Mouse (Mus musculus): ENCODE results near the gene Ugt1a6b.
A peak's percentile ranks its signal among the peaks of the same experiment; 100 is the strongest.
"Not testable (repeated sequence)": the region's sequence is repeated elsewhere in the genome, so short reads cannot be mapped to it uniquely, and the experiment has no call there.

Gene Ugt1a6b

DNA sequence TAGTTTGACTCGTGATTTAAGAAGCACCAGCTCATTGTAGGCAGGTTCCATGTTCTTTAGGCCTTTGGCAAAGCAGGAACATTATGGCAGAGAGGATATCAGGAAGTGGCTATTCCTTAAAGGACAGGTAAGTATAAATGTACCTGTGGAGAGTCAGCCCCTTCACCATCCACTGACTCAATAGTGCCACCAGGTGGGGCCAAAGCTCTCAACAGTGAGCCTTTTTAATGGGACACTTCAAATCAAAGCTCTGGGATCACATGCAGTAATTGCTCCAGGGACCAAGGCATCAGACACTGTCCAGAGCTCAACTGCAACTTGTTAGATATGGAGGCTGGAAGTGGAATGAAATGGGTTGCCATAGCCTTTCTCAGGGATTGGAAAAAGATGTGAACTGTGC is 18.5 kb downstream of the Ugt1a6b start:
- DNase-seq (ENCODE audit: low spot score): not testable (repeated sequence)

DNA sequence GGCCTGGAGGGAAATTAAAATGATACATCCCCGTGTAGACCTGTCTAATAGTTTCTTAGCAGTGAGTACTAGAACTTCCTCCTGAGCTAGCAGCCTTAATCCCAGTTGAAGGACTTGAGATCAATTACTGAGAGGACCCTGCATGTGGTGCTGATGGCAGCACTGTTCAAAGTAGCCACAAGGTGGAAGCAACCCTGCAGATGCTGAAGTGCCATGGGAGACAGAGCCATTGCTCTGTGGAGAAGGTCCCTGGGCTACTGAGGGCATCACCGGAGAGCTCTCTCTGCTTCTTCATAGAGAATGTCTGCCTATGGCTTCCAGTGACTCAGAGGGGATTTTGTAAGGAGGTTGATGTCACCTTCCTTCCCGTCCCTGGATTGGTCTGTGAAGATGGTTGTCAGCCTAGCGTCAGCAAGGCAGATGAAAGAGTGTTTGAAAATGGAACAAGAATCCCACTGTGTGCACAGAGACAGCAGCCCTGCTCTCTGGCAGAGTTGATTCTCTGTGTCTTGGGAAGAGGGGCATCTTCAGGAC is 22.8 kb downstream of the Ugt1a6b start:
- DNase-seq (ENCODE audit: low spot score): not testable (repeated sequence)

GRCm38 (mm10) chr1:88129091-88129490 is 26.0 kb downstream of the Ugt1a6b start:
- DNase-seq (ENCODE audit: low spot score): not testable (repeated sequence)

- not testable (repeated sequence) for DNase-seq (ENCODE audit: low spot score)
Observed at GRCm38 (mm10) chr1:88130223-88130622, 27.2 kb downstream of the Ugt1a6b start.

GRCm38 (mm10) chr1:88133908-88134456 is 30.9 kb downstream of the Ugt1a6b start:
- no peak for DNase-seq (ENCODE audit: low spot score)

DNA sequence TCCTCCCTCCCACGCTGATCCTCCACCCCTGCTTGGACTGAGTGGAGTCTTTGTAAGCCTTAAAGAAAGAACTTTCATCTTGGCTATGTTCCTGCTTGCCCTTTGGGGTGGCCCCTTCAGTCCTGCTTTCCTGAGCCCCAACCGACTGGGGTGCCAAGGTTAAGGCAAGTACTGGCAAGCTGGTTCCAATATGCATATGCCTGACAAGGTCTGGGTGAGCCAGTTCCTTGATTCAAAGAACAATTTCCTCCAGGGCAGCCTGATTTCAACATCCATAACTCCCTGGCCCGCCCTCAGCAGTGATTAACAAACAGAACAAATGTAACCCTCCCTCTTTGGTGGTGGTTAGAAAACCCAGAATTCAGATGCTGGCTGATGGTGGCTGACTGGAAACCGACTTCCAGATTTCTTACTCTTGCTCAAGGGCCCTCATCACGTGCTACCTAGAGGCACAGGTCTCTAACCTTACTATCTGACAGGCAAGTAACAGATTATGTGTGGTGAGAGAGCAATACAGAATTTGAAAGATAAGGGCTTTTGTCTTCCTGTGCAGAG is 31.5 kb downstream of the Ugt1a6b start, which contains the start of gene Ugt1a6a:
Ugt1a6a (plus strand) TSS at position 353 of the 555 bp plus-strand sequence.
- DNase-seq (ENCODE audit: low spot score): peak; percentile 41

DNA sequence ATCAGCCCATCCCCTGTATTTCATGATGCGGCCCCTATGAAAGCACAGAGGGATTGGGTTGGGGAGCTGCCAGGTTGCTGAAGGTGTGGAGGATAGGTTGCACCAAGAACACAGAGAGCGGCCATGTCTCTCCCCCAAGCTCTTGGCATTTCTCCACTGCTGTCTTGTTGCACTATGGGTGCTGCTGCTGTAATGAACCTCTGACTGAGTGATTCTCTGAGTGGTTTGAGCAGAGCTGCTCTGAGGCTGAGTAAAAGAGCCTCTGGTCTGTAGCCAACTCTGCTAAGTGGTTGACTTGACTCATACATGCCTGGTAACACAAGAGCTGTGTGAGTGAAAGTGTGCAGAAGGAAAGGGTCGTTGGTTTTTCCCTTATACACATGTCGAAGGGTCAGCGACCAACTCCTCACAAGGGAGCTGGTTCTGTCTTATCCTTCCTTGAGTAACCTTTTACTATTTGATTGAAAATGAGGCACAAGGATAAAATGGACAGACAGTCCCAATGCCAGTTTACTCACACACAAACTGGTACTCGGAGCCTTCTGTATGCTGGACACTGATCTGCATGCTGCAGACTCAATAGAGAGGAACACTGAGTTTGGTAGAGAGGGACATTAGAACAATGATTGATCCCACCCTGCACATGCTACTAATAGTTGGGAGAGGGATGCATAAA is 32.3 kb downstream of the Ugt1a6b start:
- DNase-seq (ENCODE audit: low spot score): not testable (repeated sequence)

DNA sequence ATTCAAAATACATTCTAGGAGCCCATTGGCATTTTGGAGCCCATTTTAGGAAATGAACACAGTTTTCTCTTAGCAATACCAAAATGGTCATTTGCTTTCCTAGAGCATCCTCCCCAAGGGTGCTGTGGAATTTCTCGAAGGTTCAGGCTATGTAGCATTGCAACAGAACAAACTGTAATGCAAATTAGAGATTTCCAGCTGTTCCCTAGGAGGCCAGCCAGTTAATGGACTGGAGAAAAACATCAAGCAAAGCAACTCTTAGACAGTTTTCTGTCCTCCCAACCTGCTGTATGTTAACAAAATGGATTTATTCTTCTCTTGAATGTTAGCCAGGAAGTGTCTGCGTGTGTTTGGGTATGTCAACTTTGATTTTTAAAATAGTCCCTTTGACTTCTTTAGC is 33.6 kb downstream of the Ugt1a6b start:
- no peak for DNase-seq (ENCODE audit: low spot score)

DNA sequence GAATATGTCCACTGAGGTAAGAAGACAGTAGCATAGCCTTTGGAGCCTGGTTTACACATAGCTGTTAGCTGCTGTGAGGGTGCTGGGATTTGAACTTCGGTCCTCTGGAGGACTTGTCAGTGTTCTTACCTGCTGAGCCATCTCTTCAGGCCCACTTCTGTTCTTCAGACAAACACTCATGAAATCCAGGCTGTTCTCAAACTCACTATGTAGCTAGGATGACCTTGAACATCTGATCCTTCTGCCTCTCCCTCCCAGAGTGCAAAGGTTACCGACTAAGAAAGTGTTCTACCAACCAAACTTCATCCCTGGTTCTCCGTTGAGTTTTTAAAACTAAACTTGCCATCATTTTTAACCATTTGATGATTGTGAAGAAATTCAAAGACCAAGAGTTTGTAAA is 34.2 kb downstream of the Ugt1a6b start:
- DNase-seq (ENCODE audit: low spot score): no peak

DNA sequence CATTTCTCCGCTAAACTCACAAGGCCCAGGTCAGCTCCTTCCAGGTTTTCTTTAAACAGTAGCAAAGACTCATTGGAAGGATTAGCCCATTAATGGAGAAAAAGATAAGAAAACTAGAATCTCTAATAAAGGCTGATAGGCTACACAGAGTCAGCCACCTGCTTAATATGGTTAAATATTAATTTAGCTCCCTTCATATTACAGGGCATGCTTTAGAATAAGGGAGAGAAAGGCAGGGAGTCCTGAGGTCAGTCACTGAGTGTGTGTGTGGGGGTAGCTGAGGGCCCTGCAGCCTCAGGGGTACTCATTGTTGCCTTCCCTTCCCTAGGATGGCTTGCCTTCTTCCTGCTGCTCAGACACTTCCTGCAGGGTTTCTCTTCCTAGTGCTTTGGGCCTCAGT is 35.1 kb downstream of the Ugt1a6b start:
- no peak for DNase-seq (ENCODE audit: low spot score)

GRCm38 (mm10) chr1:88140492-88140891 is 37.4 kb downstream of the Ugt1a6b start:
- DNase-seq (ENCODE audit: low spot score): not testable (repeated sequence)

DNA sequence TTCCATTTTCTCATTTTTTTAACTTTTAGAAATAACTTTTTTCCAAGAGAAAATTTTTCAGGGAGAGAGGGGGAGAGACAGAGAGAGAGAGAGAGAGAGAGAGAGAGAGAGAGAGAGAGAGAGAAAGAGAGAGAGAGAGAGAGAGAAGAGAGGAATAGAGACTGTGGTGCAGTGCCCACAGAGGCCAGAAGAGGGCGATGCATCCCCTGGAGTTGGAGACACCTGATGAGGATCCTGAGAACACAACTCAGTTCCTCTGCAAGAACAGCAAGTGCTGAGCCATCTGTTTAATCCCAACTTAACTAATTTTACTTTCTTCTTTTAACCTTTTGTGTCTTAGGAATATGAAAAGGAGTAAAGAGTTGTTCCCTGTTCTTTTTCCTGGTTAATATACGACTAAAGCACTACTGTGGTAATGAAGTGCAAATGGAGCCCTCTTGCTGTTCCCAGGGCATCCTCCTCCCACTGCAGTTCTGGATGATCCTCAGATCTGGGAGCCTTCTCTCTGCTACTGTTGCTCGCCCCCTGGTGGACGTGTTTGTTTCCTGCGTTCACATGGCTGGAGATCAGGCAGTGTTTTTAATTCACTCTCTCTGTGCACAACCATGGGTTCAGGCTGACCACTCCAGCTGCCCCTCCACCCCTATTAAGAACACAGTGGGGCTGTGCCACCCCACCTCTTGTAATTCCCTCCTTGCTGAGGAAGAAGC is 41.1 kb downstream of the Ugt1a6b start:
- DNase-seq (ENCODE audit: low spot score): not testable (repeated sequence)

DNA sequence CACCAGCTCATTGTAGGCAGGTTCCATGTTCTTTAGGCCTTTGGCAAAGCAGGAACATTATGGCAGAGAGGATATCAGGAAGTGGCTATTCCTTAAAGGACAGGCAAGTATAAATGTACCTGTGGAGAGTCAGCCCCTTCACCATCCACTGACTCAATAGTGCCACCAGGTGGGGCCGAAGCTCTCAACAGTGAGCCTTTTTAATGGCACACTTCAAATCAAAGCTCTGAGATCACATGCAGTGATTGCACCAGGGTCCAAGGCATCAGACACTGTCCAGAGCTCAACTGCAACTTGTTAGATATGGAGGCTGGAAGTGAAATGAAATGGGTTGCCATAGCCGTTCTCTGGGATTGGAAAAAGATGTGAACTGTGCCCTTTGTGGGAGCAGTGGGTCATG is 42.2 kb downstream of the Ugt1a6b start:
- not testable (repeated sequence) for DNase-seq (ENCODE audit: low spot score)

DNA sequence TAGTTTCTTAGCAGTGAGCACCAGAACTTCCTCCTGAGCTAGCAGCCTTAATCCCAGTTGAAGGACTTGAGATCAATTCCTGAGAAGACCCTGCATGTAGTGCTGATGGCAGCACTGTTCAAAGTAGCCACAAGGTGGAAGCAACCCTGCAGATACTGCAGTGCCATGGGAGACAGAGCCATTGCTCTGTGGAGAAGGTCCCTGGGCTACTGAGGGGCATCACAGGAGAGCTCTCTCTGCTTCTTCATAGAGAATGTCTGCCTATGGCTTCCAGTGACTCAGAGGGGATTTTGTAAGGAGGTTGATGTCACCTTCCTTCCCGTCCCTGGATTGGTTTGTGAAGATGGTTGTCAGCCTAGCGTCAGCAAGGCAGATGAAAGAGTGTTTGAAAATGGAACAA is 47.1 kb downstream of the Ugt1a6b start:
- DNase-seq (ENCODE audit: low spot score): not testable (repeated sequence)

GRCm38 (mm10) chr1:88158430-88158829 is 55.4 kb downstream of the Ugt1a6b start:
- DNase-seq (ENCODE audit: low spot score): no peak

DNA sequence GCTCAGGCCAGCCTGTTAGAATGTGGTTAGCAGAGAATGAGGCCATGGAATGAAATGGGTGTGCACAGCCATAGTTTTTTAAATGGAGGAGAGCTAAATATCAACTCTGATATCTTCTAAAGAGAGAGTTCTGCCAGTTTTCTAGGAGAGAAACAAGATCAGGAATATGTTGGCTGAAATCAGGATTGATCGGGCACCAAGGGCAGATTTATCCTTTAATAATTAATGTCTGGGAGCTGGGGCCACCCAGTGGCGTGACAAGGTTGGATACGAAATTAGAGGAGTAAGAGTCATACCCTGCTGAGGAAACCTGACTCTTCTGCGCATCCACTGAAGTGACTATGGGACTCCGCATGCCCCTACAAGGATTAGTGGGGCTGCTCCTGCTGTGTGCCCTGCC is 62.7 kb downstream of the Ugt1a6b start, which contains the start of gene Ugt1a5:
Ugt1a5 (plus strand) TSS at position 302 of the 400 bp plus-strand sequence.
- DNase-seq (ENCODE audit: low spot score): no peak

DNA sequence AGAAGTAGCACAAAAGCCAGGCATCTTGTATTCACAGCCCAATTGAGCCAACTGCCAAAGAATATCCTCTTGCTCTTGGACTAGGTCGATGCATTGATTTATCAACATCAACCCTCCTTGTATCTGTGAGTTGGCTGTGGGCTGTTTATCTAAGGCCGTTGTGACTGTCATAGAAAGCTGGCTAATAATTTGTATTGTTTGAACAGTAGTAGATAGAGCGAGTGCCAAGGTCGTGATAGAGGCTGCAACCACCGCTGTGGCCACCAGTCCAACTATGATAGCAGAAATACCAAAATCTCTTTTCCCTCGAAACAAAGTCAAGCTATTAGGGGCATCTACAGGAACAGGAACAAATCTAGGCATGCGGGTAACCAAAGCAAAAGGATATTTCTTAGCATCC is 69.1 kb downstream of the Ugt1a6b start:
- DNase-seq (ENCODE audit: low spot score): not testable (repeated sequence)

GRCm38 (mm10) chr1:88179657-88180056 is 76.6 kb downstream of the Ugt1a6b start:
- no peak for DNase-seq (ENCODE audit: low spot score)

DNA sequence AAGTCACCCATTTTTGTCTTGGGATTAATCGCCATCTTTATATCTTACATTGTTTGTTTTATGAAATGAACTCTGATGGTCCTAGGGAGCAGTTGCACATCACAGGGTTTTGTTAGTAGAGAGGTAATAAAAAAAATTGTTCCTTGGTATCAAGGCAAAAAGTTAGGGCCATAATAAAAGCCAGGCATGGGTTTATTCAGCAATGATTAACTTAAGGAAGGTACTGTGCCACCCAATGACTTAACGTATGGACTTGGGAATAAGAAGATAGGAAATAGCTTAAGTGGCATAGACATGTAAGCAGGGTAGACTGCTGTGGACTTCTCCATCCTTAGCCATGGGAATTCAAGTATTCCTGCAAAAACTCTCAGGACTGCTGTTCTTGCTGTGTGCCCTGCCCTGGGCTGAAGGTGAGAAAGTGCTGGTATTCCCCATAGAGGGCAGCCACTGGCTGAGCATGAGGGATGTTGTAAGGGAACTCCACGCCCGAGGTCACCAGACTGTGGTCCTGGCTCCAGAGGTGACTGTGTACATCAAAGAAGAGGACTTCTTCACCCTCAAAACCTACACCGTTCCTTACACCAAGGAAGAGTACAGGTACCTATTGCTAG is 83.4 kb downstream of the Ugt1a6b start:
- DNase-seq (ENCODE audit: low spot score): no peak

- no peak for DNase-seq (ENCODE audit: low spot score)
Observed at GRCm38 (mm10) chr1:88192136-88192535, 89.1 kb downstream of the Ugt1a6b start.

GRCm38 (mm10) chr1:88195687-88196086 is 92.6 kb downstream of the Ugt1a6b start:
- DNase-seq (ENCODE audit: low spot score): no peak

DNA sequence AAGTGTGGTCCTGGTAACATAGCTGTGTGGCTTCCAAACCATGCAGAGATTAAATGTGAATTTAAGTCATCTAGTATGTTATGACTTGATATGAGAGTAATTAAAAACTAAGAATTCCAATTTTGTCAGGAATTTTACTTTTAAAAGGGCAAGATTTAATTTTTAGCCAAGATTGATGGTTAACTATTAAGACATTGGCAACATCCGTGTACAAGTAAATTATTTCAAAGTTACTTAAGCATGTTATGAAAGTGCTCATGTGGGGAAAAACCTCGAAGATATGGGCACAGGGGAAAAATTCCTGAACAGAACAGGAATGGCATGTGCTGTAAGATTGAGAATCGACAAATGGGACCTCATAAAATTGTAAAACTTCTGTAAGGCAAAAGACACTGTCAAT is 94.4 kb downstream of the Ugt1a6b start:
- DNase-seq (ENCODE audit: low spot score): no peak

All from ovary, adult 18-20 months (tissue).